Mouse (Mus musculus): ENCODE data around the gene Actl6a. TPM values are rescaled to one million over a fixed set of nuclear protein-coding genes. Genes with fewer than 3 reads are reported as not detected.

Gene Actl6a
- polyA plus RNA-seq, 1 experiment from 2014 or later: 105 TPM

DNA sequence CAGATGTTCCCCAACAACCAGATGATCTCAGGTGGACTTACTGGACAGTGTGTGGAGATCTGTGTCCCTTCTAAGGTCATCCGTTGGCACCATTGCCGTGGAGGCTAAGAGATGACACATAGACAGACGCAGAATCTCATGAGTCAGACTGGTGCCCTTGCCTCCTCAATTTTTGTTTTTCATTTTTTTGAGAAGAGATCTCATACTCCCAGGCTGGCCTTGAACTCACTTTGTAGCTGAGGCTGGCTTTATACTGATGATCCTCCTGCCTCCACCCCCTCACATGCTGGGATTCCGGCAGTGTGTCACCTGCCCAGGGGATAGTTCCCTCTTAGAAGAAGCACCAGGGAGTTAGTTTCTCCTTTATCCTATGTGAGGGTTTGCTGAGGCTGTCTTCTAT, 35.9 kb upstream of the Actl6a start:
- H3K4me1 ChIP-seq (replicated peaks): peaks cover 3% of the 10 kb centered on the region; the same call in 1 of the 2 replicates
- H3K4me2 ChIP-seq: no peak overlapping the region
- 89% methylated on average over 4 of the region's 4 CpGs for WGBS
- H3K9ac ChIP-seq: no peak overlapping the region
- H3K4me3 ChIP-seq: no peak overlapping the region
- H3K27me3 ChIP-seq (replicated peaks): no peaks in the 10 kb centered on the region
- H3K27ac ChIP-seq (ENCODE audit: poor library complexity, severe bottlenecking): no peak overlapping the region
- no peak for ATAC-seq (ENCODE audit: insufficient number of reproducible peaks, low FRiP score)
- H3K36me3 ChIP-seq: no peaks in the 10 kb centered on the region
- no peaks in the 10 kb centered on the region for H3K9me3 ChIP-seq (replicated peaks)

DNA sequence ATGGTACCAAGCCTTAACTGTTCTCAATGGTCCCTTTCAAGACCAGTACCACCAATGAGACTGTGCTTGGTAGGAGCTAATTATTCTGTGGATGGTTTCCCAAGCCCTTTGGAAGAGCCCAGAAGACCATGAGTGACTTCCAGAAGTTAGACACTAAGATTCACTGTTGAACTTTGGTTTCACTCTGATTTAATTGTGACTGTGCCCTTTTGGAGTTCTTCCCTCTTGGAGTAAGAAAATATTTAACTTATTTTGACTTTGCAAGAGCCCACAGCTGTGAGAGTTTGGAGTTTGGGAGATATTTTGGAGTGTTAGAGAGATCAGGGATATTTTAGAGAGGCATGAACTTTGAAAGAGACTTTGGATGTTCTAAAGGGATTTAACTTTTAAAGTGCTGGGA, 32.9 kb upstream of the Actl6a start:
- Histone ChIP-seq H3K27me3 (replicated peaks) (no peaks in the 10 kb centered on the region), H3K4me3 (no peak overlapping the region), H3K9ac (no peak overlapping the region), H3K36me3 (no peaks in the 10 kb centered on the region), H3K4me2 (no peak overlapping the region), H3K4me1 (replicated peaks) (peaks cover 3% of the 10 kb centered on the region; the same call in 1 of the 2 replicates), H3K27ac (ENCODE audit: poor library complexity, severe bottlenecking) (no peak overlapping the region), H3K9me3 (replicated peaks) (no peaks in the 10 kb centered on the region)
- ATAC-seq (ENCODE audit: insufficient number of reproducible peaks, low FRiP score): no peak

DNA sequence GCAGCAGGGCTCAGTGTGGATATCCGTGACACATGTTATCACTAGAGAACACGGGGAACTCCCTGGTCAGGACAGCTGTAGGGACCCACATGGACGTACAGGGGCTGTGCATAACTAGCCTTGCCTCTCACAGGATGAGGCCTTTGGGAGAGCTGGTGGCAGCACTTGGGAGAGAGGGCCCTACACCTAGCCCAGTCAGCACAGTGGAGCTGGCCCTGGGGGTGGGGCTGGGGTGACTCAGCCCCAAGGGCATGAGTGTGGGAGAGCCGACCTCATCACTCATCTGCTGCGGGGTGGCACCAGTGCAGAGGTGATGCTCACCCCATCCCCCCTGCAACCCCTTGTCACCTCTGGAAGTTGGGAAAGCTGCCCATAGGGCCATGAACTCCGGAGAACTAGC, 29.7 kb upstream of the Actl6a start:
- H3K4me1 ChIP-seq (replicated peaks): no peaks in the 10 kb centered on the region
- no peaks in the 10 kb centered on the region for H3K36me3 ChIP-seq
- no peak overlapping the region for H3K4me2 ChIP-seq
- H3K9ac ChIP-seq: no peak overlapping the region
- WGBS: 73% methylated on average over 6 of the region's 6 CpGs
- no peak overlapping the region for H3K4me3 ChIP-seq
- H3K27ac ChIP-seq (ENCODE audit: poor library complexity, severe bottlenecking): no peak overlapping the region
- peak; percentile 59; the same call in 1 of the 2 replicates for ATAC-seq (ENCODE audit: insufficient number of reproducible peaks, low FRiP score)
- no peaks in the 10 kb centered on the region for H3K27me3 ChIP-seq (replicated peaks)
- no peaks in the 10 kb centered on the region for H3K9me3 ChIP-seq (replicated peaks)

DNA sequence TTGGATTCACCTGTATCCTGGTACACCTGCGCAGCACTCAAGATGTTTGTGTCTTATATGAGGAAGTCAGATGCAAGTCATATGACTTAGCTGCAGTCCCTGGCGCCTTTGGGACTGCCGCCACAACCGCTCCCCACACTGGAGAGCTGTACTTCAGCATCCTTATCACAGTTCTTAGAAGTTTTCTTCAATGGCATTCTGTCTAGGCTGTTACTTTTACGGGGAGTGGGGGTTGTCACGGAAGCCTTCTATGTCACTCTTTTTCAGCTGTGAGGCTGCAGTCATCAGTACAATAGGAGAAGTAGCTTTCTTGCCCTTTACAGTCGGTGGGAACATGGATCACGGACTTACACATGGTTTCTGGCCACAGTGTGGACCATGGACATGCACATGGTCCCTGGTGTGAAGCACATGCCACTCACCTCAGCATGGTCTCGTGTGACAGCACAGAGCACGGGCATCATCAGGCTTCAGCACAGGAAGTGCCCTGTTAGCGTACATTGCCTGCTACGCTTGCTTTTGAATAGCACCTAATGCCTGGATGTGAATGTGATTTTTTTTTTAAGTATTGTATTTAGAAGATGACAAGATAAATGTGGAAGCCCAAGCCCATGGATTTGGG, 23.1 kb upstream of the Actl6a start:
- H3K4me1 ChIP-seq (replicated peaks): no peaks in the 10 kb centered on the region
- no peak overlapping the region for H3K9ac ChIP-seq
- no peak overlapping the region for H3K27ac ChIP-seq (ENCODE audit: poor library complexity, severe bottlenecking)
- H3K4me2 ChIP-seq: no peak overlapping the region
- H3K36me3 ChIP-seq: no peaks in the 10 kb centered on the region
- no peak overlapping the region for H3K4me3 ChIP-seq
- no peaks in the 10 kb centered on the region for H3K9me3 ChIP-seq (replicated peaks)
- no peaks in the 10 kb centered on the region for H3K27me3 ChIP-seq (replicated peaks)
- no peak for ATAC-seq (ENCODE audit: insufficient number of reproducible peaks, low FRiP score)
- 52% methylated on average over 12 of the region's 12 CpGs for WGBS

DNA sequence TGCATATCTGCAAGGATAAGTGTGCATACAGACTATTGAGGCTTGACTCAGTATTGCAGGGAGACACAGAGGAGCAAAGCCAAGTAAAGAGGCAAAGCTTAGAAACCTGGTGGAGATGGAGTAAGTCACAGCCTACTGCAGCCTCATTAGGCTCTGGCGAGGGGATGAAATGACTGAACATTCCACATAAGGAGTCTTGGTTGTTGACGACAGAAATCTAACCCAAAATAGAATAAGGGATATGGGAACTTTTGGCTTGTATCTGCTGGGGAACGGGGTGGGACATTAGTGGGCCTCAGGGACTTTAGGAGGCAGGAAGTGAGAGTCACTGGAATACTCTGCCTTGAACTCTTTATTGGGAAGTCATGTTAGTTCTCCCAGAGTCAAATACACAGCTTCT, 21.5 kb upstream of the Actl6a start:
- H3K9ac ChIP-seq: no peak overlapping the region
- 61% methylated on average over 3 of the region's 3 CpGs for WGBS
- no peak for ATAC-seq (ENCODE audit: insufficient number of reproducible peaks, low FRiP score)

DNA sequence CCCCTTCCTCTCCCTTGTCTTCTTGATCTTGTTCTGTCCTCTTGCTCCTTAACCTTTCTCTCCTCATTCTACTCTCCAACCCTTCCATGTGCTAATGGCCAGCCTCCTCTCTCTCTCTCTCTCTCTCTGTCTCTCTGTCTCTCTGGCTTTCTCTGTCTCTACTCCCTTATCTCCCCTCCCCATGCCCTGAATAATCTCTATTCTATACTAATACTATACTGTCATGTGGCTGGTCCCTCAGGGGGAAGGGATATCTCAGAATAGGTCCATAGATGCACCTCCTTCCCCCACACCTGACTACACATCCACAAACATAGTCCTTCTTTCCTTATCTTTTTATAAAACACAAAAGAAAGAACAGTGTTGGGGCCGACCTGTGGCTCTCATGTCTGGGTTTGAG, 19.6 kb upstream of the Actl6a start:
- Histone ChIP-seq H3K4me2 (no peak overlapping the region), H3K27me3 (replicated peaks) (no peaks in the 10 kb centered on the region), H3K27ac (ENCODE audit: poor library complexity, severe bottlenecking) (no peak overlapping the region), H3K36me3 (no peaks in the 10 kb centered on the region), H3K4me3 (no peak overlapping the region), H3K9me3 (replicated peaks) (no peaks in the 10 kb centered on the region), H3K9ac (no peak overlapping the region), H3K4me1 (replicated peaks) (no peaks in the 10 kb centered on the region)
- ATAC-seq (ENCODE audit: insufficient number of reproducible peaks, low FRiP score): no peak
- 52% methylated on average over 1 of the region's 1 CpGs for WGBS

More for the DNA sequence above, 21.5 kb upstream of the Actl6a start:
- H3K4me3 ChIP-seq: no peak overlapping the region
- no peaks in the 10 kb centered on the region for H3K9me3 ChIP-seq (replicated peaks)
- no peaks in the 10 kb centered on the region for H3K36me3 ChIP-seq
- no peaks in the 10 kb centered on the region for H3K4me1 ChIP-seq (replicated peaks)
- H3K4me2 ChIP-seq: no peak overlapping the region
- no peak overlapping the region for H3K27ac ChIP-seq (ENCODE audit: poor library complexity, severe bottlenecking)
- no peaks in the 10 kb centered on the region for H3K27me3 ChIP-seq (replicated peaks)

DNA sequence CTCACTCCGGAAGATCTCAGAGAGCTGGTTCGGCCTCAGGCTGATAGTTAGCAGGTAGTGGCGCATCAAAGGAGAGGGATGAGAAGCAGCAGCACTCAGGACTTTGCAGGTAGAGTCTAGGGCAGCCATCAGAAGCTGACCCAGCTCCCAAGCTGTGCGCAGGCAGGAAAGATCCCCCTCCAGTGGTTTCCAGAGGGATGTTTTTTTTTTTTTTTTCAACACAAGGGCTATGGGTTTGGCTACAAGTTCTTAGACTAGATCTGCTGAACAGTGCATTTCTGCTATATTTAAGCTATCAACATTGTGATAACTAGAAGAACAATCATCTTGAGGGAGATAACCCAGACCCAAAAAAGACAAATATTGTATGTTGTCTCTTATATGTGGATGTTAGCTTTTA, 18.9 kb upstream of the Actl6a start:
- no peaks in the 10 kb centered on the region for H3K9me3 ChIP-seq (replicated peaks)
- H3K4me2 ChIP-seq: no peak overlapping the region
- no peaks in the 10 kb centered on the region for H3K36me3 ChIP-seq
- ATAC-seq (ENCODE audit: insufficient number of reproducible peaks, low FRiP score): no peak
- H3K27ac ChIP-seq (ENCODE audit: poor library complexity, severe bottlenecking): no peak overlapping the region
- 64% methylated on average over 4 of the region's 4 CpGs for WGBS
- H3K9ac ChIP-seq: no peak overlapping the region
- no peak overlapping the region for H3K4me3 ChIP-seq
- peaks cover 1% of the 10 kb centered on the region for H3K4me1 ChIP-seq (replicated peaks)
- H3K27me3 ChIP-seq (replicated peaks): no peaks in the 10 kb centered on the region

DNA sequence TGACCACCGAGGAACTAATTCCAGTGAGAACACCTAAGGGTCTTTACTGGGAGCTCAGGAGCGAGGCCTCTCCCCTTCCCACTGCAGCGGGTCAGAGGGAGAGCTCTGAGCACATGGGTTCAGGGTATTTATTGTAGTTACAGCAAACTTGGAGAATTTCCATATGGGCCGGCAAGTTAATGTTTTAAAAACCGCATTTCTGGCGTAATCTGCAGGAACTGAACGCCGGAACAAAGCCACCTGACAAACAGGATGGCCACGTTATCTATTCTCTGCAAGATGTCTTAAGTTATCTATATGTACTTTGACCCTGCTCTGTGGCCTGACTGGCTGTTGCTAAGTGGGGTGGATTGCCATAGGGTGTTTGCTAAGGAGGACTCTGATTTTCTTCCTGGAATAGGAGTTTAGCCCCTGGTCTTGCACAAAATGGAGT, 16.5 kb upstream of the Actl6a start:
- Histone ChIP-seq H3K4me1 (replicated peaks) (peaks cover 4% of the 10 kb centered on the region), H3K9me3 (replicated peaks) (no peaks in the 10 kb centered on the region), H3K4me2 (no peak overlapping the region), H3K27me3 (replicated peaks) (no peaks in the 10 kb centered on the region), H3K36me3 (no peaks in the 10 kb centered on the region), H3K9ac (no peak overlapping the region), H3K27ac (ENCODE audit: poor library complexity, severe bottlenecking) (no peak overlapping the region), H3K4me3 (no peak overlapping the region)
- ATAC-seq (ENCODE audit: insufficient number of reproducible peaks, low FRiP score): 0 out of 2 replicates have a peak, but pooled peaks have one; percentile 39
- 55% methylated on average over 9 of the region's 9 CpGs for WGBS

DNA sequence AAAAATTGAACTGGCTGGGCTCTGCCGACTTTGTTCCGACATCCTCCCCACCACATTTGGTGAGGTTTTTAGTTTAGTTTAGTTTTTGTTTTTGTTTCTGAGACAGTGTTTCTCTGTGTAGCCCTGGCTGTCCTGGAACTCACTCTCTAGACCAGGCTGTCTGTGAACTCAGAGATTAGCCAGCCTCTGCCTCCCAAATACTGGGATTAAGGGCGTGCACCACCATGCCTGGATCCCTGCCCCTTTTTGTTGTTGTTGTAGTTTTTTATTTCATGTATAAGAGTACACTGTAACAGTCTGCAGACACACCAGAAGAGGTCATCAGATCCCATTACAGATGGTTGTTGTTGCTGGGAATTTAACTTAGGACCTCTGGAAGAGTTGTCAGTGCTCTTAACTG, 16.1 kb upstream of the Actl6a start:
- H3K4me1 ChIP-seq (replicated peaks): peaks cover 4% of the 10 kb centered on the region
- ATAC-seq (ENCODE audit: insufficient number of reproducible peaks, low FRiP score): no peak
- H3K4me2 ChIP-seq: no peak overlapping the region
- H3K9me3 ChIP-seq (replicated peaks): no peaks in the 10 kb centered on the region
- H3K9ac ChIP-seq: no peak overlapping the region
- no peaks in the 10 kb centered on the region for H3K36me3 ChIP-seq
- no peak overlapping the region for H3K4me3 ChIP-seq
- WGBS: 81% methylated on average over 3 of the region's 3 CpGs
- no peak overlapping the region for H3K27ac ChIP-seq (ENCODE audit: poor library complexity, severe bottlenecking)
- H3K27me3 ChIP-seq (replicated peaks): no peaks in the 10 kb centered on the region

DNA sequence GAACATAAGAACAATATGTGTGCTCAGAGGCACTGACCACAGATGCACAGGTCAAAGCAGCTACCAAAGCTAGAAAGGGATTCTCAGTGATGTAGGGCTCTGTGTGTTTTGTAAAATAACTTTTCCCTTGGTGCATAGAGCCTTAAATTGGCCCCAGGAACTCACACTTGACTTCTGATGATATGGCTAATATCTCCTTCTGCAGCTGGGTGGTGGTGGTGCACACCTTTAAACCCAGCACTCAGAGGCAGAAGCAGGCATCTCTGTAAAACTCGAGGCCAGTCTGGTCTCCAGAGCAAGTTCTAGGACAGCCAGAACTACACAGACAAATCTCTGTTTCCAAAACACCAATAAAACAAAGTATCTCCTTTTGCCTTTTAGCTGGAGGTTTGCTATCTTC, 15.2 kb upstream of the Actl6a start:
- Histone ChIP-seq H3K36me3 (no peaks in the 10 kb centered on the region), H3K9me3 (replicated peaks) (no peaks in the 10 kb centered on the region), H3K4me1 (replicated peaks) (peaks cover 4% of the 10 kb centered on the region), H3K4me2 (no peak overlapping the region), H3K9ac (no peak overlapping the region), H3K27me3 (replicated peaks) (no peaks in the 10 kb centered on the region), H3K4me3 (no peak overlapping the region), H3K27ac (ENCODE audit: poor library complexity, severe bottlenecking) (no peak overlapping the region)
- 26% methylated on average over 1 of the region's 1 CpGs for WGBS
- no peak for ATAC-seq (ENCODE audit: insufficient number of reproducible peaks, low FRiP score)

DNA sequence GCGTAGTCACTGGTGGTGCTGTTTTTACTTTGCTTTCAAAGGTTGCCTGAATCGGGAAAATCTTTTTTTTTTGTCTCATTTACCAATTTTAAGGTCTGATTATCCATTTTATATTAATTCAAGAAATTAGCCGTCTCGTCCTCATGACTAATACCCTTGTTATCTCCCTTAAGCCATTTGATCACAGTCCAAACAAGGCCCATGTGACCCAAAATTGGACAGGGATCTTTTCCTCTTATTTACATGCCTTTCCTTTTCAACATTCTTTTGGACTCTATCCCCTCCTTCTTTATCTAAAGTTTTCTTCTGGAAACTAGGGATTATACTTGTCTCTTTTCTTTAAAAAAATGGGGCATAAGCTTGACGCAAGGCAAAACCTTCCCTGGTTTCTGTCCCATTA, 14.3 kb upstream of the Actl6a start:
- no peak for ATAC-seq (ENCODE audit: insufficient number of reproducible peaks, low FRiP score)
- H3K4me1 ChIP-seq (replicated peaks): peaks cover 4% of the 10 kb centered on the region
- H3K4me2 ChIP-seq: no peak overlapping the region
- H3K27ac ChIP-seq (ENCODE audit: poor library complexity, severe bottlenecking): no peak overlapping the region
- no peaks in the 10 kb centered on the region for H3K27me3 ChIP-seq (replicated peaks)
- WGBS: 59% methylated on average over 5 of the region's 5 CpGs
- H3K36me3 ChIP-seq: no peaks in the 10 kb centered on the region
- H3K9me3 ChIP-seq (replicated peaks): no peaks in the 10 kb centered on the region
- H3K4me3 ChIP-seq: no peak overlapping the region
- H3K9ac ChIP-seq: no peak overlapping the region

DNA sequence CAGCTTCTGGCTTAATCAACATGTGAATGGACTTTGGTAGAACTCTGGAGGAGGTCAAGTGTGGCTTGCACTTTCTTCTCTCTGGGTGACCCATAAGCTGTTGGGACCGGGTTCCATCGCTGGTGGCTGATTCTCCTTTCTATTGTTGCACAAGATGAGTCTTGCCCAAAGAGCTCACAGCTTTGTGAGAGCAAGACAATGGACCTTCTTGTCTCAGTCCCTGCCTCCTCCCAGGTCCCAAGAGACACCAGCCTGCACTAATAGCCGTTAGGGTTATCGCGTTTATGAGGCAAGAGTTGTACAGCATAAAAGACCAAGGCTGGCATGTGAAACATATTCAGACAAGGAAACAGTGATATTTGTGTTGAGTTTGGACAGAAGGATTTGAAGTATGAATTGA, 11.9 kb upstream of the Actl6a start:
- no peak overlapping the region for H3K9ac ChIP-seq
- H3K27me3 ChIP-seq (replicated peaks): no peaks in the 10 kb centered on the region
- no peak overlapping the region for H3K4me3 ChIP-seq
- H3K27ac ChIP-seq (ENCODE audit: poor library complexity, severe bottlenecking): no peak overlapping the region
- ATAC-seq (ENCODE audit: insufficient number of reproducible peaks, low FRiP score): no peak
- peaks cover 4% of the 10 kb centered on the region for H3K4me1 ChIP-seq (replicated peaks)
- no peaks in the 10 kb centered on the region for H3K36me3 ChIP-seq
- WGBS: 73% methylated on average over 5 of the region's 5 CpGs
- H3K9me3 ChIP-seq (replicated peaks): no peaks in the 10 kb centered on the region
- no peak overlapping the region for H3K4me2 ChIP-seq
